Mouse (Mus musculus): Measurements from ENCODE around the gene Pqlc2. TPM values are rescaled to one million over a fixed set of nuclear protein-coding genes. Genes with fewer than 3 reads are reported as not detected.

The Pqlc2 gene
- polyA plus RNA-seq, 1 experiment from 2014 or later, result 10.5 TPM

DNA sequence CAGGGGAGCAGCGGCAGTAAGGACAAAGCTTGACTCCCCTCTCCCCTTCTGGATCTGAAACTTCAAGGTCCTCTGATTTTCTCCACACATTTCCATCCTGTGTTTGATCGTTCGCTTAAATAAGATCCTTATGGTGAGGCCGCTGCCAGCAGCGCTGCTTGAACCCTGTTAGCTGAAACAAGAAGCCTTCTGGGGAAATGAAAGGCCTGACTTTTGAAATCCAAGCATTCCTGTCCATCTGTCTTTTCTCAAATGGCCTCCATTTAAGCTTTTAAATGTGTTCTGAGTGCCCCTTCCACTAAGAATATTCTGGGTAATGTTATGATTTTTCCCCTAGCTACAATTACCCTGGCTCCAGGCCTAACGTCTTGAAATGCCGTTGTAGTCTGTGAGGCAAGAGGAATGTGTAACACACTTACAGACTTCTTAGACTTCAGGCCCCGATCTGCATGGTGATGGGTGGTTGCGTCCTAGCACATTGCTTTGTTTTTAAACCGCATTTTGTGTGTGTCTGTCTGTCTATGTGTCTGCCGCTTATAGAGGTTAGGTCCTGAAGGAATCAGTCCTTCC lies 51.1 kb downstream of the Pqlc2 start:
- Histone ChIP-seq H3K27ac (ENCODE audit: low read depth, low read length) (no peak overlapping the region), H3K36me3 (ENCODE audit: control insufficient read depth, insufficient read depth, low read length) (peaks cover 63% of the 10 kb centered on the region)
- ATAC-seq, result no peak

DNA sequence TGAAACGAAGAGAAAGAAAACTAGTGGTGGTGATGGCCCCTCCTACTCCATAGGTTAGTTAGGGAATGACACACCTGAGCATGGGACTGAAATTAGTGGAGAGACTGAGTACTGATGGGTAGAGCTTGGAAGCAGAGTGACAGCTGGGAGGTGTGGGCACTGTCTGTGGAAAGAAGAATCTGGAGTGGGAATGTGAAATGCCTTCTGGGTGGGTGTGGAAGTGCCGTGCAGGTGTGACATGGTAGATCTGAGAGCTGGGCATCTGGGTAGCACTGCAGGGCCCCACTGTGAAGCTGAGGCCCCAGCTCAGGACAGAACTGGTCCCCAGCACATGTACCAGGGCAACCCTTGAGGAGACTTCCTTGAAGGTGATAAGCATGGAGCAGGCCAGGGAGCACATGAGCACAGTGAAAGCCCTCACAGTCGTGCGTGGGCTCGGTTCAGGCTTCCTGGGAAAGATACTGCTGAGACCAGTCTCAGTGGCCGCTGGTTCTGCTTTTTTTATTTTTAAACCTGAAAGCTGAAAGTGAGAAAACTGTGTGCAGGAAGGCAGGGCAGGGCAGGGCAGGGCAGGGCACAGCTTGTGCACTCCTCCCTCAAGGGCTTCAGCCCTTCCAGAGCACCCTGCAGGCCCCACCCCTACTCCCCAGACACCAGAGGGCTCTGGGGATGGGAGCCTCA lies 51.7 kb downstream of the Pqlc2 start:
- WGBS, result 85% methylated on average over 6 of the region's 6 CpGs

More for the DNA sequence above, 51.1 kb downstream of the Pqlc2 start:
- DNase-seq (ENCODE audit: low spot score), result no peak
- Histone ChIP-seq H3K4me1 (ENCODE audit: control insufficient read depth, insufficient read depth, low read length) (no peaks in the 10 kb centered on the region), H3K9ac (ENCODE audit: low read length) (no peak overlapping the region), H3K4me3 (ENCODE audit: low read depth, low read length) (no peak overlapping the region), H3K9me3 (replicated peaks; ENCODE audit: control insufficient read depth, low read length) (no peaks in the 10 kb centered on the region), H3K27me3 (replicated peaks; ENCODE audit: control insufficient read depth, insufficient read depth, low read length) (no peaks in the 10 kb centered on the region), H3K4me2 (ENCODE audit: low read length) (no peak overlapping the region)
- WGBS, result 91% methylated on average over 11 of the region's 11 CpGs

GRCm38 (mm10) chr4:139256708-139257107 lies 53.8 kb downstream of the Pqlc2 start:
- no peak for ATAC-seq
- no peak overlapping the region for H3K4me3 ChIP-seq (ENCODE audit: low read depth, low read length)
- peaks cover 2% of the 10 kb centered on the region; the same call in 1 of the 2 replicates for H3K4me1 ChIP-seq (ENCODE audit: control insufficient read depth, insufficient read depth, low read length)
- WGBS, result 92% methylated on average over 8 of the region's 8 CpGs
- H3K27me3 ChIP-seq (replicated peaks; ENCODE audit: control insufficient read depth, insufficient read depth, low read length), result no peaks in the 10 kb centered on the region
- DNase-seq (ENCODE audit: low spot score), result no peak
- H3K36me3 ChIP-seq (ENCODE audit: control insufficient read depth, insufficient read depth, low read length), result peaks cover 37% of the 10 kb centered on the region
- no peak overlapping the region for H3K9ac ChIP-seq (ENCODE audit: low read length)
- no peak overlapping the region for H3K27ac ChIP-seq (ENCODE audit: low read depth, low read length)
- no peak overlapping the region for H3K4me2 ChIP-seq (ENCODE audit: low read length)
- no peaks in the 10 kb centered on the region for H3K9me3 ChIP-seq (replicated peaks; ENCODE audit: control insufficient read depth, low read length)

More for the DNA sequence above, 51.7 kb downstream of the Pqlc2 start:
- Histone ChIP-seq H3K9ac (ENCODE audit: low read length) (no peak overlapping the region), H3K4me1 (ENCODE audit: control insufficient read depth, insufficient read depth, low read length) (no peaks in the 10 kb centered on the region), H3K27ac (ENCODE audit: low read depth, low read length) (no peak overlapping the region), H3K4me3 (ENCODE audit: low read depth, low read length) (no peak overlapping the region), H3K27me3 (replicated peaks; ENCODE audit: control insufficient read depth, insufficient read depth, low read length) (no peaks in the 10 kb centered on the region), H3K36me3 (ENCODE audit: control insufficient read depth, insufficient read depth, low read length) (peaks cover 57% of the 10 kb centered on the region), H3K9me3 (replicated peaks; ENCODE audit: control insufficient read depth, low read length) (no peaks in the 10 kb centered on the region), H3K4me2 (ENCODE audit: low read length) (no peak overlapping the region)
- ATAC-seq (no peak), DNase-seq (ENCODE audit: low spot score) (no peak)

DNA sequence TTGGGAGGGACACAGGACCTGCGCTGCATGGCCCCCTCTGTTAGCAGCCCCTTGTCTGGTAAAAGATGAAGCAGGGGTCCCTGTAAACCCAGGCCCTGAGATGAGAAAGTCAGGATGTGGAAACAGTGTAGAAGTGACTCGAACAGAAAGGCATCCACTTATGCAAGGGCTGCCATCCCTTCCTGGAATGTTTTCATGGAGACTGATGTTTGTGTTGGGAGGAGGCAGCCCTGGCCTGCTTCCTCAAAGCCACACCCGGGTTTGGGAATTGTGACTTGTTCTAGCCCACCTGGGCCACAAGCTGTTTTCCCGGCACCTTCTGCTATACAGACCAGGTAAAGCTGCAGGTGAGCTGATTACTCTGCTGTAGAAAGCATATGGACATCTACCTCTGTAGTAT lies 54.4 kb downstream of the Pqlc2 start:
- 94% methylated on average over 4 of the region's 4 CpGs for WGBS
- Histone ChIP-seq H3K9ac (ENCODE audit: low read length) (no peak overlapping the region), H3K4me1 (ENCODE audit: control insufficient read depth, insufficient read depth, low read length) (peaks cover 4% of the 10 kb centered on the region; the same call in 1 of the 2 replicates), H3K4me3 (ENCODE audit: low read depth, low read length) (no peak overlapping the region), H3K27me3 (replicated peaks; ENCODE audit: control insufficient read depth, insufficient read depth, low read length) (no peaks in the 10 kb centered on the region), H3K36me3 (ENCODE audit: control insufficient read depth, insufficient read depth, low read length) (peaks cover 34% of the 10 kb centered on the region), H3K9me3 (replicated peaks; ENCODE audit: control insufficient read depth, low read length) (no peaks in the 10 kb centered on the region), H3K27ac (ENCODE audit: low read depth, low read length) (no peak overlapping the region), H3K4me2 (ENCODE audit: low read length) (no peak overlapping the region)
- no peak for ATAC-seq
- DNase-seq (ENCODE audit: low spot score), result no peak

DNA sequence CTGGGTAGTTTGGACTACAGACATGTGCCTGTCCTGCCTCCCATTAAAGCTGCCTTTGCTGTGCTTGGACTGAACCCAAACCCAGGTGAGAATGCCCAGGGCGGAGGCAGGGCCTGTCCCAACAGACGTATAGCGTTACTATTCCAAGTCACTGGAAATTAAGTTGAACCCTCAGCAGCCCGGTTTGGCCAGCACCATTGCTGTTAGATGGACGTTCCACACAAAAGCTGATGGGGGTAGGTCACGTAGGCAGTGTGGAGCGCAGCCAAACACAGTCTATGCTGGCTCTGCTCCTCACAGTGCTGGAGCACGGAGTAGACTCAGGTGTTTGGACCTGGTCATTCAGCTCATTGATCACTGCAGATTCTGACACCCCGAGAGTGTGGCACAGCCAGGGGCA lies 57.3 kb downstream of the Pqlc2 start:
- ATAC-seq (no peak), DNase-seq (ENCODE audit: low spot score) (no peak)
- Histone ChIP-seq H3K9me3 (replicated peaks; ENCODE audit: control insufficient read depth, low read length) (no peaks in the 10 kb centered on the region), H3K4me2 (ENCODE audit: low read length) (no peak overlapping the region), H3K27me3 (replicated peaks; ENCODE audit: control insufficient read depth, insufficient read depth, low read length) (no peaks in the 10 kb centered on the region), H3K4me3 (ENCODE audit: low read depth, low read length) (no peak overlapping the region), H3K36me3 (ENCODE audit: control insufficient read depth, insufficient read depth, low read length) (peaks cover 14% of the 10 kb centered on the region), H3K9ac (ENCODE audit: low read length) (no peak overlapping the region), H3K4me1 (ENCODE audit: control insufficient read depth, insufficient read depth, low read length) (peaks cover 10% of the 10 kb centered on the region; the same call in 1 of the 2 replicates), H3K27ac (ENCODE audit: low read depth, low read length) (no peak overlapping the region)
- WGBS, result 93% methylated on average over 9 of the region's 9 CpGs

GRCm38 (mm10) chr4:139252051-139252760 lies 58.3 kb downstream of the Pqlc2 start:
- no peak overlapping the region for H3K9ac ChIP-seq (ENCODE audit: low read length)
- H3K27me3 ChIP-seq (replicated peaks; ENCODE audit: control insufficient read depth, insufficient read depth, low read length), result no peaks in the 10 kb centered on the region
- no peak overlapping the region for H3K4me2 ChIP-seq (ENCODE audit: low read length)
- WGBS, result 57% methylated on average over 22 of the region's 22 CpGs
- no peak overlapping the region for H3K4me3 ChIP-seq (ENCODE audit: low read depth, low read length)
- H3K27ac ChIP-seq (ENCODE audit: low read depth, low read length), result 0 out of 2 replicates have a peak overlapping the region, but pooled peaks have one; percentile 27
- peaks cover 4% of the 10 kb centered on the region for H3K36me3 ChIP-seq (ENCODE audit: control insufficient read depth, insufficient read depth, low read length)
- peaks cover 11% of the 10 kb centered on the region for H3K4me1 ChIP-seq (ENCODE audit: control insufficient read depth, insufficient read depth, low read length)
- peak; percentile 32; the same call in 1 of the 2 replicates for ATAC-seq
- H3K9me3 ChIP-seq (replicated peaks; ENCODE audit: control insufficient read depth, low read length), result no peaks in the 10 kb centered on the region
- DNase-seq (ENCODE audit: low spot score), result peak; percentile 76

DNA sequence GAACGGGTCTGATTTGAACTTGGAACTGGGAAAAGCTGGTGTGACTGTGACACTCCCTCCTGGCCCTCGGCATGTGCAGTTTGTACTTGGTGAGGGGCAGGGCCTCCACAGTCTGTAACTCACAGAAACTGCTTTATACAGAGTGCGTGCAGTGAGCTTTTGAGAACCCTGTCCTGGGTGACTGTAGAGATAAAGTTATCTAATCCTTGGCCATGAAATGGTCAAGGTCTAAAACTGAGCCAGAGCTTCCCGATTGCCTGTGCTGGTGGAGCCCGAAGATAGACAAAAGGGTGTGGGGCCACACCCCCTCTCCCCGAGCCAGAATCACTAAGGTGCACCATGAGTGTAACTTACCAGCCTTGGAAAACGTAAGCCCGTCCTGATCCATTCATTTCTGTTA lies 59.6 kb downstream of the Pqlc2 start:
- Histone ChIP-seq H3K4me2 (ENCODE audit: low read length) (no peak overlapping the region), H3K27me3 (replicated peaks; ENCODE audit: control insufficient read depth, insufficient read depth, low read length) (no peaks in the 10 kb centered on the region), H3K9ac (ENCODE audit: low read length) (no peak overlapping the region), H3K9me3 (replicated peaks; ENCODE audit: control insufficient read depth, low read length) (no peaks in the 10 kb centered on the region), H3K27ac (ENCODE audit: low read depth, low read length) (no peak overlapping the region), H3K36me3 (ENCODE audit: control insufficient read depth, insufficient read depth, low read length) (no peaks in the 10 kb centered on the region), H3K4me3 (ENCODE audit: low read depth, low read length) (no peak overlapping the region), H3K4me1 (ENCODE audit: control insufficient read depth, insufficient read depth, low read length) (peaks cover 24% of the 10 kb centered on the region)
- no peak for ATAC-seq
- WGBS, result 73% methylated on average over 8 of the region's 8 CpGs
- DNase-seq (ENCODE audit: low spot score), result no peak

- Histone ChIP-seq H3K27ac (ENCODE audit: low read depth, low read length) (no peak overlapping the region), H3K4me3 (ENCODE audit: low read depth, low read length) (no peak overlapping the region), H3K9me3 (replicated peaks; ENCODE audit: control insufficient read depth, low read length) (no peaks in the 10 kb centered on the region), H3K4me2 (ENCODE audit: low read length) (no peak overlapping the region), H3K36me3 (ENCODE audit: control insufficient read depth, insufficient read depth, low read length) (no peaks in the 10 kb centered on the region), H3K4me1 (ENCODE audit: control insufficient read depth, insufficient read depth, low read length) (peaks cover 31% of the 10 kb centered on the region), H3K9ac (ENCODE audit: low read length) (no peak overlapping the region), H3K27me3 (replicated peaks; ENCODE audit: control insufficient read depth, insufficient read depth, low read length) (no peaks in the 10 kb centered on the region)
- WGBS, result 60% methylated on average over 5 of the region's 5 CpGs
- DNase-seq (ENCODE audit: low spot score), result no peak
- ATAC-seq, result no peak
Observed at GRCm38 (mm10) chr4:139250043-139250442, 60.5 kb downstream of the Pqlc2 start.

DNA sequence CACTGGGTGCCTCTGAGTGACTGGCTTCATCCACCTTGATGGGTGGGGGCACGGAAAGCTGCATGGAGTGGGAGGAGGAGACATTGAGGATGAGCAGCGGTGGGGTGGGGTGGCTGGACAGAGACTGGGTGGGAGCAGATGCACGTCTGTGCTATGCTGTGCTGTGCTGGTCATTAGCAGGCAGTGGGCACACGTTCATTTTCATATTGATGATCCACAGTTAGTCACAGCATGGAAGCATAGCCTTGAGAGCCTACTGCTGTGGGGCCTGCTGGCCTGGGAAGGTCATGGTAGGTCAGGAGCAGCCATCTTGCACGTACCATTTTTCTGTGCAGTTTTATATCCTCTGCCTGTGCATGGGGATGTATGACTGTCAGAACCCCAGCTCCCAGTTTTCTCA lies 61.8 kb downstream of the Pqlc2 start:
- Histone ChIP-seq H3K4me2 (ENCODE audit: low read length) (no peak overlapping the region), H3K4me1 (ENCODE audit: control insufficient read depth, insufficient read depth, low read length) (peaks cover 31% of the 10 kb centered on the region), H3K9ac (ENCODE audit: low read length) (no peak overlapping the region), H3K36me3 (ENCODE audit: control insufficient read depth, insufficient read depth, low read length) (no peaks in the 10 kb centered on the region), H3K4me3 (ENCODE audit: low read depth, low read length) (no peak overlapping the region), H3K27ac (ENCODE audit: low read depth, low read length) (no peak overlapping the region), H3K27me3 (replicated peaks; ENCODE audit: control insufficient read depth, insufficient read depth, low read length) (no peaks in the 10 kb centered on the region), H3K9me3 (replicated peaks; ENCODE audit: control insufficient read depth, low read length) (no peaks in the 10 kb centered on the region)
- ATAC-seq, result no peak
- DNase-seq (ENCODE audit: low spot score), result no peak
- WGBS, result 78% methylated on average over 5 of the region's 5 CpGs
